Mouse (Mus musculus) embryonic facial prominence, embryonic 15.5 days (tissue): Measurements from ENCODE around the gene Dock4. TPM values are rescaled to one million over a fixed set of nuclear protein-coding genes. Genes with fewer than 3 reads are reported as not detected.

Experiments
- ATAC-seq: fragments of 200-750 bp; cut with Nextera tagmentation; 2 replicates; pipeline ENCODE4 v1.8.0; 2017; ENCODE audit warnings: low read depth, moderate TSS enrichment; ENCODE audit not compliant: insufficient number of reproducible peaks, low FRiP score, low TSS enrichment
- H3K27ac ChIP-seq: fragments of 300-500 bp; sonication (generic); replicated peaks from 2 replicates; pipeline ENCODE4 v1.5.1; 2015; ENCODE audit warnings: mild to moderate bottlenecking, inconsistent platforms
- H3K27me3 ChIP-seq: fragments of 300-500 bp; sonication (generic); 2 replicates; pipeline ENCODE4 v1.6.1; 2015; ENCODE audit warnings: inconsistent platforms
- H3K36me3 ChIP-seq: fragments of 300-500 bp; sonication (generic); 2 replicates; pipeline ENCODE4 v1.6.1; 2015; ENCODE audit warnings: mild to moderate bottlenecking, inconsistent platforms
- H3K4me1 ChIP-seq: fragments of 300-500 bp; sonication (generic); 2 replicates; pipeline ENCODE4 v1.6.1; 2015; ENCODE audit warnings: inconsistent platforms
- H3K4me2 ChIP-seq: fragments of 300-500 bp; sonication (generic); replicated peaks from 2 replicates; pipeline ENCODE4 v1.6.1; 2015; ENCODE audit warnings: mild to moderate bottlenecking, inconsistent platforms
- H3K4me3 ChIP-seq: fragments of 300-500 bp; sonication (generic); replicated peaks from 2 replicates; pipeline ENCODE4 v1.5.1; 2015; ENCODE audit warnings: mild to moderate bottlenecking, inconsistent platforms
- H3K9ac ChIP-seq: fragments of 300-500 bp; sonication (generic); 2 replicates; pipeline ENCODE4 v1.6.1; 2015; ENCODE audit warnings: inconsistent platforms
- H3K9me3 ChIP-seq: fragments of 300-500 bp; sonication (generic); replicated peaks from 2 replicates; pipeline ENCODE4 v1.6.1; 2016; ENCODE audit warnings: inconsistent platforms
- WGBS: fragments of 180-500 bp; shearing (Covaris S2); methylation state at CpG from one replicate; pipeline ENCODE4 v1.1.7; 2015; 5-methylcytosine and 5-hydroxymethylcytosine counted together
- polyA plus RNA-seq: library from polyadenylated mRNA; unstranded; fragments of >200 nt; fragmentation: Nextera tagmentation; extraction: Ambion mirVana; gene quantifications from 2 replicates; pipeline ENCODE4 v1.2.1, GENCODE M21; 2015

Gene Dock4
- polyA plus RNA-seq, 1 experiment from 2014 or later = 12.9 TPM

GRCm38 (mm10) chr12:40552201-40552600, 106.4 kb downstream of the Dock4 start:
- H3K4me2 ChIP-seq = no peak overlapping the region
- H3K36me3 ChIP-seq = no peaks in the 10 kb centered on the region
- H3K9ac ChIP-seq = no peak overlapping the region
- H3K4me1 ChIP-seq = no peaks in the 10 kb centered on the region
- H3K27me3 ChIP-seq = no peaks in the 10 kb centered on the region
- no peak for ATAC-seq
- no peak overlapping the region for H3K4me3 ChIP-seq
- WGBS = 75% methylated on average over 1 of the region's 1 CpGs
- no peaks in the 10 kb centered on the region for H3K9me3 ChIP-seq
- no peak overlapping the region for H3K27ac ChIP-seq

DNA sequence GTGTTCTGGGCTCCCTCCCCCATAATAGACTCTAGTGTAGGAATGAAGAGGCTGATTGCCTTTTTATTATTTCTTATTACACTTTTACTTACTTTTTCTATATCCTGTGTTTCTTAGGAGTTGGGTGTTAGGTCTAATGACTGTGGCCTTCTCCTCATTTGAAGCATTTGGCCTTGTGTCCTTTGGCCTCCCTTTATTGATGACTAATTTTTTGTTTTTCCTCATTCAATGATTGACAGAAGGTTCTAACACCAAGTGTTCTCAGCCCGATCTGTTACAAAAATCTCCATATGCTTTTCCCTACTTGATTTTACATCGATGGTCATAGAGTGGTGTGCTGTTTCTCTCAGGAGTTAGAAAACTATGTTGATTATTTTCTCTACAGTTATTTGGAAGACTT, 108.2 kb downstream of the Dock4 start:
- ATAC-seq = no peak
- no peak overlapping the region for H3K4me2 ChIP-seq
- no peaks in the 10 kb centered on the region for H3K9me3 ChIP-seq
- no peak overlapping the region for H3K27ac ChIP-seq
- H3K4me3 ChIP-seq = no peak overlapping the region
- no peaks in the 10 kb centered on the region for H3K4me1 ChIP-seq
- H3K27me3 ChIP-seq = no peaks in the 10 kb centered on the region
- no peak overlapping the region for H3K9ac ChIP-seq
- H3K36me3 ChIP-seq = no peaks in the 10 kb centered on the region
- 91% methylated on average over 2 of the region's 2 CpGs for WGBS

DNA sequence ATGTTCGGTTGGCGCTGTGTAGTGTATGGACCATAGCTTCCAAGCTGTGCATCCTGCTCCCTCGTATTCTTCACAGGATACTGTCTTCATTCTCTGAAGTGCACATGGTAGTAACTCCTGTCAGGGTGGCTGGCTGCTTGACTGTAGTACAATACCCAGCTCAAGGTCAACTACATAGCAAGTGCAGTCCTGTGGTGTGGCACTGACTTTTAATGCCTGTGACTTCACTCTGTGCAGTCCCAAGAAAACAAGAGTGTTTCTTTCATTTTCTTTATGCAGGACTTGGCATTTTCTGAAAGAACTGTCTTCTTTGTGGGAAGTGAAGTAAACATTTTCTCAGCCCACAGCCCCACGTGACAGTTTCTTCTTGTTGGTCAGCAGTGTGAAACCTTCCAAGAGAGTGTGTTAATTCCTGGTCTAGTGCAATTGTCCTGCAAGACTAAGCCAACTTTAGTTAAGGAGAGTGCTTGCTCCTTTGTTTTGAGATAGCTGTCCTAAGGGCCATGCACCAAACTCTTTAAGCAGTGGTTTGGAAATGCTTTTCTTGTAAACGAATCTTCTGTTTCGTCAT, 109.3 kb downstream of the Dock4 start:
- H3K4me1 ChIP-seq = no peaks in the 10 kb centered on the region
- WGBS = 86% methylated on average over 6 of the region's 6 CpGs
- H3K9ac ChIP-seq = no peak overlapping the region
- no peak overlapping the region for H3K27ac ChIP-seq
- no peaks in the 10 kb centered on the region for H3K36me3 ChIP-seq
- ATAC-seq = no peak
- H3K9me3 ChIP-seq = no peaks in the 10 kb centered on the region
- no peak overlapping the region for H3K4me3 ChIP-seq
- no peak overlapping the region for H3K4me2 ChIP-seq
- H3K27me3 ChIP-seq = no peaks in the 10 kb centered on the region

DNA sequence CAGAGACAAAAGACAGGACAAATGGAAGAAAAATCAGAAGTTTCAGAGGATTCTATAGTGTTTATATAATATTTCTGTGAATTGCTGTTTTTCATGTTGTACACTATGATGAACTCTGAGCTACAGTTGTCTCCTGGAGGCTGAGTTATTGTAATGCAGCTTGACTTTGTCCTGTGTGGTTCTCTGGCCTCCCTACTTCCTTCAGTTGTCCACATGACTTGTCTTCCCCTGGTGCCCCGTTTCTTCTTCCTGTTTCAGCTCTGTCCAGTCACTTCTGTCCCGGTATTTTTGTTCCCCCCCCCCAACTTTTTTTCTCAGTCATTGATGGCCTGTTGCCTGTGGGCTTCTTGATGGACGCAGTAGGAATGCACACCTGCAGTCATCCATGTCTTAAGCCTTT, 112.8 kb downstream of the Dock4 start:
- Histone ChIP-seq H3K27me3 (no peaks in the 10 kb centered on the region), H3K4me1 (no peaks in the 10 kb centered on the region), H3K9ac (no peak overlapping the region), H3K9me3 (no peaks in the 10 kb centered on the region), H3K36me3 (no peaks in the 10 kb centered on the region), H3K4me2 (no peak overlapping the region), H3K4me3 (no peak overlapping the region), H3K27ac (no peak overlapping the region)
- no peak for ATAC-seq
- 73% methylated on average over 3 of the region's 3 CpGs for WGBS

- H3K27me3 ChIP-seq = no peaks in the 10 kb centered on the region
- no peak overlapping the region for H3K4me2 ChIP-seq
- WGBS = 66% methylated on average over 11 of the region's 11 CpGs
- no peak overlapping the region for H3K9ac ChIP-seq
- no peak overlapping the region for H3K27ac ChIP-seq
- H3K4me1 ChIP-seq = no peaks in the 10 kb centered on the region
- no peak for ATAC-seq
- no peak overlapping the region for H3K4me3 ChIP-seq
- no peaks in the 10 kb centered on the region for H3K36me3 ChIP-seq
- H3K9me3 ChIP-seq = no peaks in the 10 kb centered on the region
These were observed 113.4 kb downstream of the Dock4 start for GRCm38 (mm10) chr12:40559103-40559502.

DNA sequence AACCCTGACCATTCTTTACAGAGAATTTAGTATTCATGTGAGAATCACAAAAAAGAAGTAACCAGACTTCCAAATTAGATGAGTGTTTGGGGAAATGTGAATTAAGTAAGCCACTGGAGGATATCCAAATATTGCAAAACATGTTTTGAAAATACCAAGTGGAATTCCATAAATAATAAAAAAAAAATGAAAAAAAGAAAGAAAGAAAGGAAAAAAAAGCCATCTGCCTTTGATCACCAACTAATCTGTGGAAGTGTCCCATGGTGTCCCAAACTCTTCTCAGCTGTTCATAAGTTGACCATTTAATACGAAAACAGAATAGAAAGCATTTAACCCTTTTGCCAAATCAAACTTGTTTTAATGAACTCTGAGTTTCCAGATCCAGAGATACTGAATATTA, 118.0 kb downstream of the Dock4 start:
- WGBS = 33% methylated on average over 1 of the region's 1 CpGs
- Histone ChIP-seq H3K27ac (no peak overlapping the region), H3K9ac (no peak overlapping the region)

DNA sequence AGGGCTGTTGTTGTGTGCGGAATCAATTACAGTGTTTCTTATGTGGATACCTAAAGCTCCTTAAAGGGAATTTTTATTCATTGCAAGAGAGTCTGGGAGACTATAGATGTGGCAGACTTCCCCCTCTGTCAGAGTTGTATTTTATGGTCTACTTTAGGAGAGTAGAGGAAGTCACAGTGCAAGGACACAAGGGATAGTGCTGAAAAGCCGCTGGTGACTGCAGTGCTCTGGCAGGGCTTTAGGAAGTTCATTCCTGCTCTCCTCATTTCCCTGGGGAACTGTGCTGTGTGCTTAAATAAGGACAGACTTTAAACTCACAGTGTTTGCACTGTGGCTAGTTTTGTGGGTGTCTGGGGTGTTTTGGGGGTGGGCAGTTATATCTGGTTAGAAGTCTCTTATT, 118.5 kb downstream of the Dock4 start:
- WGBS = 75% methylated on average over 2 of the region's 2 CpGs
- Histone ChIP-seq H3K9ac (no peak overlapping the region), H3K4me2 (no peak overlapping the region), H3K27me3 (no peaks in the 10 kb centered on the region), H3K9me3 (no peaks in the 10 kb centered on the region), H3K4me1 (peaks cover 11% of the 10 kb centered on the region), H3K4me3 (no peak overlapping the region), H3K27ac (no peak overlapping the region), H3K36me3 (no peaks in the 10 kb centered on the region)
- no peak for ATAC-seq

More for the DNA sequence above, 118.0 kb downstream of the Dock4 start:
- Histone ChIP-seq H3K4me1 (peaks cover 9% of the 10 kb centered on the region; the same call in 1 of the 2 replicates), H3K4me3 (no peak overlapping the region), H3K27me3 (no peaks in the 10 kb centered on the region), H3K4me2 (no peak overlapping the region), H3K36me3 (no peaks in the 10 kb centered on the region), H3K9me3 (no peaks in the 10 kb centered on the region)
- ATAC-seq = no peak

GRCm38 (mm10) chr12:40568365-40568885, 122.7 kb downstream of the Dock4 start:
- H3K4me2 ChIP-seq = no peak overlapping the region
- no peak overlapping the region for H3K9ac ChIP-seq
- H3K4me3 ChIP-seq = no peak overlapping the region
- H3K27ac ChIP-seq = no peak overlapping the region
- no peaks in the 10 kb centered on the region for H3K9me3 ChIP-seq
- ATAC-seq = no peak
- 51% methylated on average over 4 of the region's 4 CpGs for WGBS
- no peaks in the 10 kb centered on the region for H3K36me3 ChIP-seq
- no peaks in the 10 kb centered on the region for H3K27me3 ChIP-seq
- H3K4me1 ChIP-seq = peaks cover 17% of the 10 kb centered on the region

- Histone ChIP-seq H3K4me2 (no peak overlapping the region), H3K9ac (no peak overlapping the region), H3K27me3 (no peaks in the 10 kb centered on the region), H3K4me1 (peaks cover 17% of the 10 kb centered on the region), H3K4me3 (no peak overlapping the region), H3K36me3 (no peaks in the 10 kb centered on the region), H3K27ac (no peak overlapping the region), H3K9me3 (no peaks in the 10 kb centered on the region)
- 54% methylated on average over 9 of the region's 9 CpGs for WGBS
- ATAC-seq = no peak
These were observed 123.5 kb downstream of the Dock4 start for GRCm38 (mm10) chr12:40568971-40569968.

DNA sequence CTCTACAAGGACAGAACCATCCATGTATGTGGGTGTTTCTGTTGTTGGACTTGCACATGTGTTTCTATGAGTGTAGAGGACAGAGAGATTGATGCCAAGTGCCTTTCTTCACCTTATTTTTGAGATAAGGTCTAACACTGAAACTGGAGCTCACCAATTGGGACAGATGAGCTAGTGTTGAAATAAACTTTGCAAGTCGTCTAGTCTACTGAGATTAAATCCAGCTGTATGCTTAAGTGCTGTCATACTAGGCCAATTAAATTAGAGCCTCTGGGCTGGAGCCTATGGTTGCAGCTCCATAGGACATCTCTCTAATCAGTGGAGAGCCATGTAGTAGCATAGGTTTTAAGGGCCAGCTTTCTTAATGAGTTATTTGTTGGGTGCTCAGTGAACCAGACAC, 124.5 kb downstream of the Dock4 start:
- no peaks in the 10 kb centered on the region for H3K9me3 ChIP-seq
- 19% methylated on average over 1 of the region's 1 CpGs for WGBS
- no peak overlapping the region for H3K9ac ChIP-seq
- H3K4me3 ChIP-seq = no peak overlapping the region
- peaks cover 13% of the 10 kb centered on the region for H3K4me1 ChIP-seq
- H3K27ac ChIP-seq = no peak overlapping the region
- H3K36me3 ChIP-seq = no peaks in the 10 kb centered on the region
- H3K27me3 ChIP-seq = no peaks in the 10 kb centered on the region
- ATAC-seq = no peak
- H3K4me2 ChIP-seq = no peak overlapping the region

DNA sequence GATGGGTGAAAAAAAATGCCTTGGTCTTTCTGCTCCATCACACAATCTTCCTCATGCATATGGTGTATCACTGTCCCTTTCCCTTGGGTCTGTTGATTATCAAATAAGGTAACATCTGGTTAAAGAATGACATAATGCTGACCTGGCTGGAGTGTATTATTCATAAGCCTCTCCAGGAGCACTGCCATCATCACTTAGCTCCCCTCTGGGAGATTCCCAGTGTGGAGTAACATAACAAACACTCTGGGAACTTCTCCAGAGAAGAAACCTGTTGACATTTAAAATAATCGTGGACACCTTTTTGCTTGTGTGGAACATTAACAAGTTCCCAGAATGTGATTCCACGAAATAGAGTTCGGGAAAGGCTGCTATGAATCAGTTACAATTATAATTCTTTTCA, 128.3 kb downstream of the Dock4 start:
- H3K27me3 ChIP-seq = no peaks in the 10 kb centered on the region
- ATAC-seq = no peak
- no peak overlapping the region for H3K9ac ChIP-seq
- H3K27ac ChIP-seq = no peak overlapping the region
- peaks cover 8% of the 10 kb centered on the region; the same call in 1 of the 2 replicates for H3K4me1 ChIP-seq
- no peaks in the 10 kb centered on the region for H3K36me3 ChIP-seq
- H3K4me2 ChIP-seq = no peak overlapping the region
- H3K9me3 ChIP-seq = no peaks in the 10 kb centered on the region
- no peak overlapping the region for H3K4me3 ChIP-seq
- WGBS = 52% methylated on average over 3 of the region's 3 CpGs
